Mouse (Mus musculus) heart, postnatal 36 days (tissue): ENCODE measurements around the gene Bag5. TPM values are rescaled to one million over a fixed set of nuclear protein-coding genes. Genes with fewer than 3 reads are reported as not detected.
"Not testable (repeated sequence)": the region's sequence is repeated elsewhere in the genome, so short reads cannot be mapped to it uniquely, and the experiment has no call there.

Experiments used
- DNase-seq, 2 experiments: peaks; one replicate each; pipeline ENCODE4 v3.0.0; 2021 to 2022
- intact Hi-C: fragments of 180-260 bp; cut with DNase I; formaldehyde crosslinking; loops from one replicate; pipeline ENCODE4 v1.15.1; 2025
- total RNA-seq, 2 experiments: library from RNA; stranded (reverse); gene quantifications; 2 replicates each; pipeline ENCODE4 v1.2.3; 2021

Gene Bag5
- total RNA-seq, 2 experiments from 2014 or later: 19.5 to 20.4 TPM

DNA sequence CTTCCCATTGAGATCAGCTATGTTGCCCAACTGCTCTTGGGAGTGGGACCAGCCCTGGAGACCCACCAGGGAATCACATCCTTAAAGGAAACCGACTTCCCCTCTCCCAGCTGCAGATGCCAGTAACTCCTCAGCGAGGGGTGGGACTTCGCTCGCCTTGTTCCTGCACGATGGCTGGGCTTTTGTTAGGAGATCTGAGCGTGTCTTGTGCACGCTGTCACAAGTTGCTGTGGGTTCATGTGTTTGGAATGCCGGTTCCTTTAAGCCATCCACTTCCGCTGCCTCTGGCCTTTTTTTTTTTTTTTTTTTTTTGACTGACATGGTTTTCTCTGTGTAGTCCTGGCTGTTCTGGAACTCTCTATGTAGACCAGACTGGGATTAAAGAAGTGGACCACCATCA, 24.3 kb upstream of the Bag5 start:
- intact Hi-C loops: no loop called here
- no peak for DNase-seq

DNA sequence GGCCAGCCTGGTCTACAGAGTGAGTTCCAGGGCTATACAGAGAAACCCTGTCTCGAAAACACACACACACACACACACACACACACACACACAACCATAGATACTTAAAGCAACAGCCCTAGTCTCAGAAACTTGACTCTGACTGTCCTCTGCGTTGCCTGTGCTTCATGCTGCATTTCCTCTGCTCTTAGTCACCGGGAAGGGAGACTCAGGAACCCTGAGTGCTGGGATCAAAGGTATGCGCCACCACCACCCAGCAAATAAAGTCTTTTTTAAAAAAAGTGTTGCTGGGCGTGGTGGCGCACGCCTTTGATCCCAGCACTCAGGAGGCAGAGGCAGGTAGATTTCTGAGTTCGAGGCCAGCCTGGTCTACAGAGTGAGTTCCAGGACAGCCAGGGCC, 23.6 kb upstream of the Bag5 start:
- intact Hi-C loops, DNase-seq: not testable (repeated sequence)

DNA sequence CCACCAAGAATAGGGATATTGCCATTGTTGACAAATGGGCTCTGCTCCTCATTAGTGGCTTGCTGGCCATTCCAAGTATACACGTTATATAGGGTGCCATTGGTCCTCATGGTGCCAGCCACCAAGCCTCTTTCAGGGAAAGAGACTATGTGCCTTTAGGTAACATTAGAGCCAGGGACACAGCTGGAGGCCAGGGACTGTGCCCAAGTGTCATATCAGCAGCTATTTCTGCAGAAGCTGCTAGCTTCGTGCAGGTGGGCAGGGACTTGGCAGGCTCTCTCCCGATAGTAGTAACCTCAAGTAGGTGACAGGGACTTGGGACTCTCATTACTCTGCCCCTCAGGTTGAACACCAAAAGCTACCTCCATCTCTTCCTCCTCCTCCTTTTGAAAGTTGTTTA, 21.9 kb upstream of the Bag5 start:
- intact Hi-C loops: no loop called here
- no peak for DNase-seq

DNA sequence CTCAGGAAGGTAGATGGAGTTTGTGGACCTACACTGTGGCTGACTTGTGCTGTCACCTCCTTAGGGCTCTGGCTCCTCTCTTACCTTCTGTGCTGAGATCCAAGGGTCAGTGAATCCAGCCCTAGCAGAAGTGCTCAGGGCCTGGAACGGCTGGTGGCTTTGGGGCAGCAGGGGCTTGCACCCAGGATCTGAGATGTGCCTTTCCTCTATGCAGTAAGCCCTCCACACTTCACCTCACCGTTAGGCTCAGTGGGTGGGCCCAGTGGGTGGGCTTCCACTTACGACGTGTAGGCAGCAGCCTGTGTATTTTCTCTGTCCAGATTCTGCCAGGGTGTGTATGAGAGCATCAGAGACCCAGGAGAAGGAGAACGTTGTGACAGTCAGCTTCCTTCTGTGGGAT, 19.9 kb upstream of the Bag5 start:
- intact Hi-C loops: loop anchor here (1.0 to 2.0 kb wide), 3 partner anchors 38 to 80 kb away; no protein-coding TSS in a partner anchor
- no peak for DNase-seq

DNA sequence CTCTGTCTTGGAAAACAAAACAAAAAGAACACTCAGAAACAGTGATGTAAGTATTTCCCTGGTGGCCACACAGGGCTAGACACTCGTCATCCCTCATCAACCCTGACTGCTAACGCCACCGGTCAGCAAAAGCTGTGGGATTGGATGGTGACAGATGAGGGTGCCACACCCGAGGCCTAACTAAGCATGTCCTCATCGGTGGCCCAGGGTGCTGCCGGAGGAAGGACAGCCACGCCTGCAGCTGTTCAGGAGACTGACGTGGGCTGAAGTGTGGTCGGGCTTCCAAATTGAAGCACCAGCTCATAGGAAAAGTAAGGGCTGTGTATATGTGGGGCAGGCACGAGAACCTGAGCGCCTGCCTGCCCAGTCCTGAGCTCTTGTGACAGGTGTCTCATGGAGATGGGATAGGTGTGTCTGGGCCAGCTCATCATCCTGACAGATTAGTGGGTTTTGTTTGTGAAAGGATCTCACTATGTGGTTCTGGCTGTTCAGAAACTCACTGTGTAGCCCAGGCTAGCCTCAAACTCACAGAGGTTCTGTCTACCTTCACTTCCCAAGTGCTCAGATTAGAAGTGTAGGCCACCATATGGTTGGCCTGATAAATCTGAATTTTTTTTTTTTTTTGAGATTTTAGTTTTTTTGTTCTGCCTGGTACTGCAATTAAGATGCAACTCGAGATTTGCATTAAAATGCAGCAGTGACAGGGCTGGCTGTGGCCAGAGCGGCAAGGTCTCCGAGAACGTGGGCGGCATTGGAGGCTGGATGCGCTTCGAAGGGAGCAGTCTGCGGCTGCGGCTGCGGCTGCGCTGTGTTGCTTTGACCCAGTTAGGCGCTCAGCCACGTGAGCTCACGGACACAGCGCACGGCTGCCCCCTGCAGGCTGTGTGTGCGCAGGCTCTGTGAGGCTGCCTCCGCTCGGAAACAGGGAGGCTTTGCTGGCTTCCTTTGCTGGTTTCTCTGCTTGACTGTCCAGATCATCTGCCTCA, 19.1 kb upstream of the Bag5 start:
- intact Hi-C loops: loop anchor here (1.0 to 2.0 kb wide), 3 partner anchors 37 to 79 kb away; no protein-coding TSS in a partner anchor
- DNase-seq: peak; percentile 88 to 89

DNA sequence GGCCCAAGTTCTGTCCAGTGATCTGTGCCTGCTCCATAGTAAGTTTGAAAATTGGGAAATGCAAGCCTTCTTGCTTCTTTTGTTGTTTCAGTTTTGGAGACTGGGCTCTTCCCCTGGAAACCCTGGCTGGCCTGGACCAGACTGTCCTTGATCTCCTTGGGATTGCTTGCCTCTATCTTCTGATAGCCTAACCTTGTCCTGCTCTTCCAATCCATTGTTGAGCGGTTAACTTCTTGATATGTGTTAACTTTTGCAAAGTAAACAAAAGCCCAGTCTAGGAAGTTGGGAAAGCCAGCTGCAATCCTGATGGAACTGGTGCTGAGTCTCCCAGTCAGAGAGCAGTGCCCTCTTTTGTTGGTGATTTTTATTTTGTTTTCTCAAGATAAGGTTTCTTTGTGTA, 14.9 kb upstream of the Bag5 start:
- no peak for DNase-seq
- intact Hi-C loops: no loop called here

DNA sequence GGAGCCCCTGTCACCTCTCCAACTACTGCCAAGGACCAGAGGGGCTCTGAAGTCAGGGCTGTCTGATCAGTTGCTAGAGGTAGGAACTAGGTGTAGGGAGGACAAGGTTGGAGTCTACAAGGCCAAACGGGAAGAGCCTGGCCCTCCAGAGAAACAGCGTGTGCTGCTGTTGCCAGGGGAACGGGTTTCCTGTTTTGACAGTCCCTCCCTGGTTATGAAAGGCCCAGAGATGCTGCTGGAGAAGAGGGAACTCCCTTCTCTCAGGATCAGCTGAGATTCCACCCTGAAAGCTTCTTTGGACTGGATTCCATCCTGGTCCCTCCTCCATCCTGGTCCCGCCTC, 13.0 kb upstream of the Bag5 start:
- DNase-seq: peak; percentile 62 to 73
- intact Hi-C loops: no loop called here

DNA sequence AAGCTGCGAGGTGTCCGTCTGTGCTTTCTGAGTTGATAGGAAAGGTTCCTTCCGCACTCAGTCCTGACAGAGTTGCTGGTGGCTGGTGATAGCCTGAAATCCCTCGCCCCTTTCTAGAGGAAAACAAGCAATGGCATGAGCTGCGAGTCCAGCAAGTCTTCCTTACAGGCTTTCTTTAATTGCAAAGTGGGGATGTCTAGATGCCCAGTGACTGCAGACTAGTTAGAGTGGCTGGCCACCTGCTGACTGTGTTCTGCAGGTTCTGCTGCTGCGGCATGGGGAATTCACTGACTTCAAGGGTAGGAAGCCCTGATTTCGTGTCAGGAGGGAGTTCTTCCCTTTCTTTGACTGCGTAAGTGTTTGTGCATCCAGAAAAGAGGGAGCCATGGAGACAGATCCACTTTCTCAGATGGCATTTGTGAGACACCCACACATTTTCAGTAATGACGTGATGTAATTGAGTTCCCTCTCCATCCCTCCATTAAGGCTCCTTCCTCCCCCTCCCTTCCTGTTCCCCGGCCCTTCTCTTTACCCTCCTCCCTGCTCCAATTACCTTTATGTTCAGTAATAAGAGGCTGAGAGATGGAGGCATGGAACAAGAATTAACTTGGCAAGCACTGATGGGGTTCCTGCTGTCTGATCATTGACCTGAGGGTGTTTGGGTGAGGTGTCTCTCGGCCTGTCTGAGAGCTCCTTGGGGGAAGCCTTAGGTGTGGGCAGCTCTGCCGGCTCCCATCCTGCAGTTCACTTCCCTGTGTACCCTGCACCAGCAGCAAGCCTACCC, 12.5 kb upstream of the Bag5 start:
- intact Hi-C loops: no loop called here
- DNase-seq: no peak

DNA sequence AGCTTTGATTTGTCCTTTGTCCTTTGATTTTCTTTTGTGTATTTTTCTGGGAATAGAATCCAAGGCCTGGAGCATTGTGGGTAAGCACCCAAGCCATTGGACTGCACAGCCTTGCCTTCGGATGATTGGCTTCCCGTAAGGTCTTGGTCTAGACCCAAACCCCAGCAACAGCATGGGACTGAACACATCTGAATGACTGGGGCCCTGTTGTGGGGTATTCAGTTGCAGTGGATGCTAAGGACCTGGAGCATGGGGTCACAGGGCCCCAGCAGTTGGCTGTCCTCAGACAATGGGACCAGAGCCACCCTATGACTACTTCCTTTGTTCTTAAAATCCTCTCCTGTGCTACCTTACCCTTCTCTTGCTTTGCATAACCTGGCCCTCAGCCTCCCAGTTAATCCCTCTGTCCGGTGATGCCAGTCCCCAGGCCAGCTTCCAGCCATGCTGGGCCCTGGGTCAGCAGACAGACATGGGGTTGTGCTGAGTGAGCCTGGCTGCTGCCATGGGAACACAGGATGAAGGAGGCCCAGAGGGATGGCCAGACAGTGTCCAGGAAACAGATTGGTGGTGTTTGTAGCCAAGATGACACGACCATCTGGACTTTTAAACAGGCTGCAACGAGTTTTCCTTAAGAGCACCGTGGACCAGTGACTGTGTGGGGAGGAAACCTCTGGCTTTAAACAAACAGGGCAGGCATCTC, 11.7 kb upstream of the Bag5 start:
- DNase-seq: peak; percentile 41 to 60
- intact Hi-C loops: no loop called here

DNA sequence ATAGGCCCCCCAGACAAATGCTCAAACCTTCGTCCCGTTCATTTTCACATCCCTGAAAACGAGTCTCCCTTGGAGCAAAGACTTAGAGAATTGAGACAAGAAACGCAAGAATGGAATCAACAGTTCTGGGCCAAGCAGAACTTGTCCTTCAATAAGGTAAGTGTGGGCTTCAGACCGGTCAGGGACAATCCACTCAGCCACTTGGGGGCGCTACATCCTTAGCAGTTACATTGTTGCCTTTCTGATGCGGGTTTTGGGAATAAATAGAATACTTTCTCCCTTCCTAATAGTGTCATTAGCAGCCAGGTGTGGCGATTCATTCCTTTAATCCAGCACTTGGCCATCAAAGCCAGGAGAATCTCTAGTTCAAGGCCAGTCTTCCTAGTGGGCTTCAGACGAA, 9.6 kb upstream of the Bag5 start:
- DNase-seq: peak; percentile 64 to 77
- intact Hi-C loops: no loop called here

DNA sequence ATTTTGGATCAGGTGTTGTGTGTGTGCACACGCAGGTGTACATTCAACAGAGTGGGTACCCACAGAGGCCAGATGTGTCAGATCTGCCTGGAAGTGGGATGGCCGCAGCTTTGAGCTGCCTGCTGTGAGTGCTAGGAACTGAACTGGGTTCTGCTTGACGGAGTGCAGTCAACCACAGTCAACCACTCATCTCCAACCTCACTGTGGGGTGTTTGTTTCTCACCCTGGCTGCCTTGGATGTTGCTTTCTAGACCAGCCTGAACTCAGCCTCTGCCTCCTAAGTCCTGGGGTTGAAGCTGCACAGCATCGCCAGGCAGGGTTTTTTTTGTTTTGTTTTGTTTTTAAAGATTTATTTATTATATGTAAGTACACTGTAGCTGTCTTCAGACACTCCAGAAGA, 7.2 kb upstream of the Bag5 start:
- intact Hi-C loops: no loop called here
- DNase-seq: no peak

DNA sequence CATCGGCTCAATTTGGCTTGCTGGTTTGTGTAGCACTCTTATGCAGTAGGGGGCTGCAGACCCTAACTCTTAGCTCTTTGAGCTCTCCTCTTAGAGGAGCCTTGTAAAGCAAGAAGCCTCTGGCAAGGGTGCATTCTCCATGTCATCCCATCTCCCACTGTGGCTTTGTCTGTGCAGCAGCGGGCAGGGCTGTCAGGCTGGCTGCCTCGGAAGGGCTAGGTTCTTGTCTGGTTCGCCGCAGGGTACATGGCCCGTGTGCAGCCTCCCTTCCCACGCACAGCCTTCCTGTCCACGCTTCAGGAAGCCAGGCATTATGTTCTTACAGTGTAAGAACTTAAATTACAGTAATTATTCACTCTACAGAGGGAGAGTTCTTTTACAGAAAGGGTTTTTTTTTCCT, 5.6 kb upstream of the Bag5 start:
- no peak for DNase-seq
- intact Hi-C loops: no loop called here

DNA sequence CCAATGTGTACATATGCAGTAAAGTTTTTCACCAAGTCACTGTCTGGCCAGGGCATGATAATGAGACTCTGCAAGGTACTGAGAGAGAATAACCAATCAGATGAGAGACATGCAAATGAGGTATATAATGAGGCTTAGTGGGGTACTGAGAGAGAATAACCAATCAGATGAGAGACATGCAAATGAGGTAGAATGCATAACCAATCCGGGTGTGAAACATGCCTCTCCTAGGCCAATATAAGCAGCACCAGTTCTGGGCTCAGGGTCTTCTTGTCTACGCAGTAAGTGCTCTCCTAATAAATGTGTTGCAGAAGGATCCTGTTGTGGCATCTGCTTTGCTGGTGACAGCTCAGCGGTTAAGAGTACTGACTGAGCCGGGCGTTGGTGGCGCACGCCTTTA, 3.4 kb upstream of the Bag5 start:
- intact Hi-C loops: no loop called here
- DNase-seq: no peak

DNA sequence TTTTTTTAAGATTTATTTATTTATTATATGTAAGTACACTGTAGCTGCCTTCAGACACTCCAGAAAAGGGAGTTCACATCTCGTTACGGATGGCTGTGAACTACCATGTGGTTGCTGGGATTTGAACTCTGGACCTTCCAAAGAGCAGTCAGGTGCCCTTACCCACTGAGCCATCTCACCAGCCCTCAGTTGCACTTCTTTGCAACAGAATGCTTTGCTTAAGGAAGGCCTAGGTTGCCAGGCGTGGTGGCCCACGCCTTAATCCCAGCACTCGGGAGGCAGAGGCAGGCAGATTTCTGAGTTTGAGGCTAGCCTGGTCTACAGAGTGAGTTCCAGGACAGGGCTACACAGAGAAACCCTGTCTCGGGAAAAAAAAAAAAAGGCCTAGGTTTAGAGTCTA, 823 bp upstream of the Bag5 start:
- DNase-seq, intact Hi-C loops: not testable (repeated sequence)

DNA sequence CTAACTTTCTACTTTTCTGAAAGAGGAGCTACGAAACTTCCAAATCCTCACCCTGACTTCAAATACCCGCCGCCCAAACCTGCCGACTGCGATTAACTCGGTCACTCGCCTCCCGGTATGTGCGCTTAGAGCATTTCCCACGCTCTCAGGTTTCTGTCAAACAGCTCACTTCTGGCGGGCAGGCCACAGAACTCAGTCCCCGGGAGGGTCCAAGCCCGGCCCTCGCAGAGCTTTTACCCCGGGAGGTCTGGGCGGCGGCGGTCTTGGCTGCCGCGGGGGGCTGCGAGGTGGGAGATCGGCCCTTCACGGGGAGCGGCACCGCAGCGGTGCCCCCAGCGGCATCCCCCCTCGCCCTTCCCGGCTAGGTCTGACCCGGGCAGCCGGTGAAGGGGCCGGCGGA, 581 bp downstream of the Bag5 start:
- intact Hi-C loops: no loop called here
- DNase-seq: no peak

DNA sequence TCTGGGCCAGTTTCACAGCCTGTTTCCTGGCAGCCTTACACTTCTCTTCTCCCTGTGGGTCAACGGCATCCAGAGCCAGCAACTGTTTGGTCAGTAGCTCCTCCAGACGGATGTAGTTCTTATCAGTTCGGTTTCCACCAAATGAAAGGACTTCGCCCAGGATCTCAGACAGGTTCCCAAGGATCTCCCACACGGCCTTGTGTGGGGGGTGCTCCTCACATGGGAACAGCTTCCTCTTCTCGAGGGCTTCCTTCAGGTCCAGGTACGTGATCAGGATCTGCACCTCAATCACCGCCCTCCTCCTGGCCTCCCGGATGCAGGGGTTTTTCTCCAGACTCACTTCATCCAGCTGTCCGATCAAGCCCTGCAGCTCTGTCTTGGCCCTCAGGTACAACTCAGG, 3.0 kb downstream of the Bag5 start:
- no peak for DNase-seq
- intact Hi-C loops: no loop called here

DNA sequence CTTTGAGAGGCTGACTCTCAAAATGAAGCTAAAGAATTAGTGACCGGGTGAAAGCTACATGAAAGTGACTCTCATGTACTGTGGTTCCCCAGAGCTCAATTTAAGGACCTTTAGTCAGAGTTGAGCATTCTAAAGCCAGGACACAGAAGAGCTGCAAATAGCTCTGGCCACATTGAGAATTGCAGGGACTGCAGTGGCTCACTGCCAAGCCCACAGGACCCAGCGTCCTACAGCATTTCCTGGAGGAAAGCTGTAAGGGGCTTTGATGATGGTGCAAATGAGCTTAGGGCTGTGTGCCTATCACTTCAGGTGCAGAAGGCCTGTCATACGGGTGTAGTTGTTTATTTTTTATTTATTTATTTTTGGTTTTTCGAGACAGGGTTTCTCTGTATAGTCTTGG, 4.9 kb downstream of the Bag5 start:
- intact Hi-C loops: no loop called here
- no peak for DNase-seq

DNA sequence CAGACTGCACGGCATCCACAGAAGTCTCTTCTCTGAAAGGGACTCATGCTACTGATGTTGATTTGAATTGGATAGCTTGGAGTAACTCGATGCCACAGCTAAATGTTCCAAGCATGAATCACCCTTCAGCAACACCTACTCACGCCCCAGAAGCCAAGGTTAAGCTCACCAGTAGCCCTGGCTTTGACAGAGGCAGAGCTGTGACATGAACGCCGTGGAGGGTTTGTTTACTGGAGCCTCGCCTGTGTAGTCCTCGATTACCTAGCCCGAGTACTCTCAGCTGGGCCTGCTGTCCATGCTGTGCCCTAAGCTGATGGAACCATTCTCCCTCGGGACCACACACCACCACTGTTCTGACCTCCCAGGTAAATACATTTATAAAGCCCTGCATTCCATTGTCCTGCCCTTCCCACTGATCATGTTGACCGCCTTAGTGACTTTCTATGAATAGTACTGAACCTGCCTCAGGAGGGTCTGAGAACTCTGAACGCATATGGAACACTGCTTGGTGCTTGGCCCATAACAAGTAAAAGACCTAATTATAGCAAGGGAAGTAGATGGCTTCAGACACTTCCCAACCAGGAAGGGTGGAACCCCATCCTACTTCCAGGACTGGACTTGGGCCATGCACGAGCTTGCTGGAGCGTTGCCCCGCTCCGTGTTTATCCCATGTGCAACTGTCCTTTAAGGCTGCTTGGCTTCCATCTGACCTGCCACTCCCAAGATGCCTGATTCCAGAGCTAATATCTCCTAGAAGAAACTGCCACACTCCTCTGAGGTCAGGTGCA, 7.7 kb downstream of the Bag5 start:
- peak; percentile 85 for DNase-seq
- intact Hi-C loops: no loop called here

DNA sequence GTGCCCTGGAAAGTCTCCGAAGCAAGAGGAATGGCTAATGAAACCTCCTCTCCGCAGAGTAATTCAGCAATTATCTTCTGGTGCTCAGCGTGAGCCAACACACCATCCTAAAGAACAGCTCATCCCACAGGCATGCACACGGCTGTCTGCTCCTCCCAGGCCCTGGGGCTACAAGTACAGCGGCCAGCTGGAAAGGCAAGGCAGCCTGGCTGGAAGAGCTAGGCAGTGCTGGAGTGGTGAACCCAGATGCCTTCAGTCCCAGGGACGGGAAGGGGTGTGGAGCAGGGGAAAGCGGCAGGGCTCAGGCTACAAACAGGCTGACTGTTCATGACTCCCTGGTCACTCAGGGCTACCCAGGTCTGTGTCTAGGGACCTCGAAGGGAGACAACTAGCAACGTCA, 8.4 kb downstream of the Bag5 start:
- DNase-seq: peak; percentile 68 to 77
- intact Hi-C loops: no loop called here

DNA sequence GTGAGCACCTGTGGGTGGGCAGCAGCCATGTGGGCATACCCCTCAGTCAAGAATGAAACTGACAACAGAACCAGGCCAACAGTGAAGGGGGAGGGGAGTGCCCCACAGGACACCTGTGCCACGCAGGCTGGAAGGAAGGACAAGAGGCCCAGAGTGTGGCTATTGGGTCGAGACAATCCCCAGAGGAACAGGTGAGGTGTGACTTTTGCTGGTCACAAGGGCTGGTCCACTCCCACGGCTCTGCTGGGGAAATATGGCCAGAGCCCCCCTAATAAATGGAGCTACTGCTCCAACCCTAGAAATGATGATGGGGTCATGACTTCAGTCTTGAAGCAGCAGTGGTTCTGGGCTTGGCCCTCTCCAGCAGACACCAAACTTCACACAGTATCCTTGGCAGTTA, 9.8 kb downstream of the Bag5 start:
- DNase-seq: no peak
- intact Hi-C loops: no loop called here
